Mouse (Mus musculus) heart, embryonic 15.5 days (tissue): ENCODE results near the gene Bzw2. TPM values are rescaled to one million over a fixed set of nuclear protein-coding genes. Genes with fewer than 3 reads are reported as not detected.

ENCODE experiments used
- ATAC-seq: fragments of 200-750 bp; cut with Nextera tagmentation; replicated peaks from 2 replicates; pipeline ENCODE4 v1.8.0; 2017; ENCODE audit warnings: low read depth, moderate TSS enrichment; ENCODE audit not compliant: insufficient number of reproducible peaks, insufficient read depth, low FRiP score
- H3K27ac ChIP-seq: fragments of 300-500 bp; sonication (generic); 2 replicates; pipeline ENCODE4 v1.5.1; 2015; ENCODE audit warnings: mild to moderate bottlenecking, inconsistent platforms
- H3K27me3 ChIP-seq: fragments of 300-500 bp; sonication (generic); 2 replicates; pipeline ENCODE4 v1.6.1; 2015; ENCODE audit warnings: inconsistent platforms
- H3K36me3 ChIP-seq: fragments of 300-500 bp; sonication (generic); 2 replicates; pipeline ENCODE4 v1.6.1; 2015; ENCODE audit warnings: mild to moderate bottlenecking, inconsistent platforms
- H3K4me1 ChIP-seq: fragments of 300-500 bp; sonication (generic); replicated peaks from 2 replicates; pipeline ENCODE4 v1.6.1; 2015; ENCODE audit warnings: inconsistent platforms
- H3K4me2 ChIP-seq: fragments of 300-500 bp; sonication (generic); 2 replicates; pipeline ENCODE4 v1.6.1; 2015; ENCODE audit warnings: inconsistent platforms, mild to moderate bottlenecking, moderate library complexity
- H3K4me3 ChIP-seq: fragments of 300-500 bp; sonication (generic); 2 replicates; pipeline ENCODE4 v1.5.1; 2015; ENCODE audit warnings: mild to moderate bottlenecking, inconsistent platforms
- H3K9ac ChIP-seq: fragments of 300-500 bp; sonication (generic); 2 replicates; pipeline ENCODE4 v1.6.1; 2015; ENCODE audit warnings: mild to moderate bottlenecking, inconsistent platforms
- H3K9me3 ChIP-seq: fragments of 300-500 bp; sonication (generic); replicated peaks from 2 replicates; pipeline ENCODE4 v1.6.1; 2016; ENCODE audit warnings: inconsistent platforms
- WGBS: fragments of 180-500 bp; shearing (Covaris S2); methylation state at CpG from one replicate; pipeline ENCODE4 v1.1.7; 2015; ENCODE audit warnings: mixed read lengths; 5-methylcytosine and 5-hydroxymethylcytosine counted together
- polyA plus RNA-seq: library from polyadenylated mRNA; unstranded; fragments of >200 nt; fragmentation: Nextera tagmentation; extraction: Ambion mirVana; gene quantifications from 2 replicates; pipeline ENCODE4 v1.2.1, GENCODE M21; 2015

Gene Bzw2
- polyA plus RNA-seq, 1 experiment from 2014 or later: 205 TPM

- Histone ChIP-seq H3K27me3 (no peaks in the 10 kb centered on the region), H3K9me3 (no peaks in the 10 kb centered on the region), H3K9ac (no peak overlapping the region), H3K36me3 (peaks cover 40% of the 10 kb centered on the region), H3K4me1 (no peaks in the 10 kb centered on the region), H3K4me3 (no peak overlapping the region), H3K4me2 (no peak overlapping the region), H3K27ac (no peak overlapping the region)
- WGBS: 95% methylated on average over 8 of the region's 8 CpGs
- ATAC-seq: no peak
Observed at GRCm38 (mm10) chr12:36102733-36103591, 54.9 kb downstream of the Bzw2 start.

GRCm38 (mm10) chr12:36095371-36095880, 62.5 kb downstream of the Bzw2 start:
- no peaks in the 10 kb centered on the region for H3K9me3 ChIP-seq
- H3K36me3 ChIP-seq: peaks cover 43% of the 10 kb centered on the region
- no peaks in the 10 kb centered on the region for H3K27me3 ChIP-seq
- no peak for ATAC-seq
- no peak overlapping the region for H3K9ac ChIP-seq
- H3K4me3 ChIP-seq: no peak overlapping the region
- 81% methylated on average over 7 of the region's 7 CpGs for WGBS
- H3K4me1 ChIP-seq: no peaks in the 10 kb centered on the region
- no peak overlapping the region for H3K27ac ChIP-seq
- H3K4me2 ChIP-seq: no peak overlapping the region

GRCm38 (mm10) chr12:36093081-36093670, 64.7 kb downstream of the Bzw2 start:
- Histone ChIP-seq H3K36me3 (peaks cover 38% of the 10 kb centered on the region), H3K9ac (no peak overlapping the region), H3K4me3 (no peak overlapping the region), H3K27me3 (no peaks in the 10 kb centered on the region), H3K4me1 (peaks cover 5% of the 10 kb centered on the region), H3K27ac (no peak overlapping the region), H3K9me3 (no peaks in the 10 kb centered on the region), H3K4me2 (no peak overlapping the region)
- 71% methylated on average over 8 of the region's 8 CpGs for WGBS
- 0 out of 2 replicates have a peak, but pooled peaks have one; percentile 27 for ATAC-seq

GRCm38 (mm10) chr12:36091964-36092363, 65.9 kb downstream of the Bzw2 start:
- Histone ChIP-seq H3K36me3 (peaks cover 38% of the 10 kb centered on the region), H3K27ac (no peak overlapping the region), H3K4me1 (peaks cover 5% of the 10 kb centered on the region), H3K27me3 (no peaks in the 10 kb centered on the region), H3K4me2 (no peak overlapping the region), H3K4me3 (no peak overlapping the region), H3K9ac (no peak overlapping the region), H3K9me3 (no peaks in the 10 kb centered on the region)
- ATAC-seq: no peak
- WGBS: 91% methylated on average over 10 of the region's 10 CpGs

- WGBS: 29% methylated on average over 6 of the region's 6 CpGs
- no peak overlapping the region for H3K27ac ChIP-seq
- H3K27me3 ChIP-seq: no peaks in the 10 kb centered on the region
- peaks cover 22% of the 10 kb centered on the region for H3K36me3 ChIP-seq
- no peaks in the 10 kb centered on the region for H3K9me3 ChIP-seq
- no peak overlapping the region for H3K4me3 ChIP-seq
- ATAC-seq: no peak
- H3K4me2 ChIP-seq: no peak overlapping the region
- H3K4me1 ChIP-seq: peaks cover 5% of the 10 kb centered on the region
- no peak overlapping the region for H3K9ac ChIP-seq
Observed at GRCm38 (mm10) chr12:36089221-36089620, 68.7 kb downstream of the Bzw2 start.

- no peak overlapping the region for H3K4me3 ChIP-seq
- ATAC-seq: no peak
- no peaks in the 10 kb centered on the region for H3K9me3 ChIP-seq
- peaks cover 22% of the 10 kb centered on the region for H3K36me3 ChIP-seq
- H3K27ac ChIP-seq: no peak overlapping the region
- H3K9ac ChIP-seq: no peak overlapping the region
- peaks cover 5% of the 10 kb centered on the region for H3K4me1 ChIP-seq
- 82% methylated on average over 1 of the region's 1 CpGs for WGBS
- no peaks in the 10 kb centered on the region for H3K27me3 ChIP-seq
- H3K4me2 ChIP-seq: no peak overlapping the region
Observed at GRCm38 (mm10) chr12:36088804-36089203, 69.1 kb downstream of the Bzw2 start.

- no peak for ATAC-seq
- WGBS: 87% methylated on average over 2 of the region's 2 CpGs
- Histone ChIP-seq H3K4me1 (peaks cover 5% of the 10 kb centered on the region), H3K9me3 (no peaks in the 10 kb centered on the region), H3K27ac (no peak overlapping the region), H3K36me3 (no peaks in the 10 kb centered on the region), H3K9ac (no peak overlapping the region), H3K4me3 (no peak overlapping the region), H3K4me2 (no peak overlapping the region), H3K27me3 (no peaks in the 10 kb centered on the region)
Observed at GRCm38 (mm10) chr12:36085380-36085779, 72.5 kb downstream of the Bzw2 start.

GRCm38 (mm10) chr12:36078101-36078899, 79.6 kb downstream of the Bzw2 start:
- WGBS: 67% methylated on average over 4 of the region's 4 CpGs

GRCm38 (mm10) chr12:36072860-36073259, 85.0 kb downstream of the Bzw2 start:
- WGBS: 31% methylated on average over 5 of the region's 5 CpGs
- no peak overlapping the region for H3K9ac ChIP-seq
- H3K27ac ChIP-seq: no peak overlapping the region
- no peaks in the 10 kb centered on the region for H3K9me3 ChIP-seq
- H3K4me3 ChIP-seq: no peak overlapping the region
- no peaks in the 10 kb centered on the region for H3K27me3 ChIP-seq
- ATAC-seq: no peak
- H3K4me2 ChIP-seq: no peak overlapping the region
- no peaks in the 10 kb centered on the region for H3K36me3 ChIP-seq
- no peaks in the 10 kb centered on the region; the same call in 1 of the 2 replicates for H3K4me1 ChIP-seq

More at GRCm38 (mm10) chr12:36078101-36078899, 79.6 kb downstream of the Bzw2 start:
- H3K4me2 ChIP-seq: no peak overlapping the region
- no peaks in the 10 kb centered on the region for H3K4me1 ChIP-seq
- no peak for ATAC-seq
- no peaks in the 10 kb centered on the region for H3K9me3 ChIP-seq
- no peaks in the 10 kb centered on the region for H3K27me3 ChIP-seq
- no peak overlapping the region for H3K4me3 ChIP-seq
- no peak overlapping the region for H3K27ac ChIP-seq
- H3K36me3 ChIP-seq: no peaks in the 10 kb centered on the region
- H3K9ac ChIP-seq: no peak overlapping the region

GRCm38 (mm10) chr12:36070231-36070630, 87.6 kb downstream of the Bzw2 start:
- WGBS: 86% methylated on average over 4 of the region's 4 CpGs

GRCm38 (mm10) chr12:36067538-36067937, 90.3 kb downstream of the Bzw2 start:
- Histone ChIP-seq H3K9ac (no peak overlapping the region), H3K27ac (no peak overlapping the region), H3K9me3 (no peaks in the 10 kb centered on the region), H3K27me3 (no peaks in the 10 kb centered on the region), H3K4me2 (no peak overlapping the region), H3K36me3 (no peaks in the 10 kb centered on the region), H3K4me1 (no peaks in the 10 kb centered on the region), H3K4me3 (no peak overlapping the region)
- ATAC-seq: no peak
- WGBS: 80% methylated on average over 2 of the region's 2 CpGs

More at GRCm38 (mm10) chr12:36070231-36070630, 87.6 kb downstream of the Bzw2 start:
- no peak for ATAC-seq
- no peaks in the 10 kb centered on the region for H3K27me3 ChIP-seq
- no peak overlapping the region for H3K4me3 ChIP-seq
- H3K9me3 ChIP-seq: no peaks in the 10 kb centered on the region
- H3K27ac ChIP-seq: no peak overlapping the region
- H3K4me2 ChIP-seq: no peak overlapping the region
- no peaks in the 10 kb centered on the region for H3K36me3 ChIP-seq
- no peaks in the 10 kb centered on the region; the same call in 1 of the 2 replicates for H3K4me1 ChIP-seq
- no peak overlapping the region for H3K9ac ChIP-seq
